Mouse (Mus musculus) kidney, adult 2 months (tissue): ENCODE measurements at regions not wholly inside any gene's neighbourhood (a gene's known extent, or its start where the extent isn't known, plus 50 kb on each side); places are given as distances from the start of the nearest gene placed in this dataset.

Experiments used
- CTCF ChIP-seq: fragments of 200-500 bp; conservative IDR thresholded peaks from 2 replicates; pipeline ENCODE4 v1.5.1; 2011; ENCODE audit warnings: low read depth, mild to moderate bottlenecking, control low read depth, low read length, moderate library complexity, mixed read lengths; ENCODE audit not compliant: insufficient read depth, insufficient read length
- POLR2A ChIP-seq: fragments of 200-500 bp; IDR thresholded peaks from one replicate; pipeline ENCODE4 v1.6.1; 2011; ENCODE audit warnings: low read depth, low read length, control low read depth

DNA sequence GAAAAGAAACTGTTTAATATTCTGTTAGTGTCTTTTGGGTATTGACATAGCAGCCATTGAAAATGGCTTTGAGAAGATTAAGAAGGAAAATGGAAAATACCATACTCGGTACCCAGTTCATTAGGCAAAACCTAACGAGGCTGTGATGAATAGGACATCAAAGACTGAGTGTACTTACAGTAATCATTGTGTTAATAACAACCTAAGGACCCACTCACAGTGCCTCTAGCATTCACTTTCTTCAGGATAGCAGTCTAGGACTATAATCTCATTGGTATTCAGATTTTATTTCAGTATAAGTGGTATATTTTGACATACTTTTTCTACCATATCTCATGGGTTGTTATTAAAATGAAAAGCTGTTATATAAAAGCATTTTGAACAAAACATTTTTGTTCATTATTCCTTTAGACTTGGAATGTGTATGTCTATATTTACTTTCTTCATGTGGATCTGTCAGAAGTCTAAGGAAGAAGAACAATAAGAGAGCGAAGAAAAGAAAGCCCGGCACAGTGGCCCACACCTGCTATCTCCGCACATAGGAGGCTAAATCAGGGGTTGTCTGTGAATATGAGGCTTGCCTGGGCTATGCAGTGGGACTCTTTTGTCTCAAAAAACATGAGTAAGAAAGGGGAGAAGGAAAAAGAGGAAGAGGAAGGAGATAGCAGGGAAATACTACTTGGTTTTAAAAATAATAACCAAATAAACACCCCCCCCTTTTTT lies 116.2 kb upstream of the Pou1f1 start:
- TF ChIP-seq CTCF (no peak), POLR2A (no peak)
